Mouse (Mus musculus) MEL (cell line): ENCODE data around the gene Tm4sf20. TPM values are rescaled to one million over a fixed set of nuclear protein-coding genes. Genes with fewer than 3 reads are reported as not detected.

Experiments
- DNase-seq: peaks from one replicate; pipeline ENCODE4 v3.0.0; 2011; ENCODE audit warnings: low read depth, low spot score
- H3K27ac ChIP-seq: 2 replicates; pipeline ENCODE4 v1.5.1; 2012; ENCODE audit warnings: low read depth, mild to moderate bottlenecking, control low read depth, low read length, moderate library complexity; ENCODE audit not compliant: control insufficient read depth
- H3K27me3 ChIP-seq, 2 experiments: fragments of 150-350 bp in 1 of 2; sonication (generic) in 1 of 2; 2 replicates each; pipeline ENCODE4 v1.6.1; 2012; ENCODE audit warnings: low read length in 2 of 2, mild to moderate bottlenecking in 2 of 2, improper control_type of control experiment in 1 of 2, moderate library complexity in 1 of 2; ENCODE audit not compliant: insufficient read depth in 2 of 2, control insufficient read depth in 1 of 2
- H3K36me3 ChIP-seq, 2 experiments: 2 replicates each; pipeline ENCODE4 v1.6.1; 2012 to 2014; ENCODE audit warnings: low read length in 2 of 2, improper control_type of control experiment in 1 of 2, inconsistent platforms in 1 of 2, mild to moderate bottlenecking in 1 of 2; ENCODE audit not compliant: insufficient read depth in 2 of 2, control insufficient read depth in 1 of 2
- H3K4me1 ChIP-seq, 2 experiments: fragments of 150-350 bp in 1 of 2; sonication (generic) in 1 of 2; 2 replicates each; pipeline ENCODE4 v1.6.1; 2012; ENCODE audit warnings: low read length in 2 of 2, improper control_type of control experiment in 1 of 2, mild to moderate bottlenecking in 1 of 2; ENCODE audit not compliant: insufficient read depth in 2 of 2, control insufficient read depth in 1 of 2
- H3K4me3 ChIP-seq, 2 experiments: fragments of 150-350 bp in 1 of 2; sonication (generic) in 1 of 2; 2 replicates each; pipeline ENCODE4 v1.5.1; 2012; ENCODE audit warnings: low read depth in 2 of 2, low read length in 2 of 2, mild to moderate bottlenecking in 2 of 2, moderate library complexity in 2 of 2, control low read depth in 1 of 2, improper control_type of control experiment in 1 of 2; ENCODE audit not compliant: control insufficient read depth in 1 of 2, insufficient read depth in 1 of 2
- H3K79me2 ChIP-seq: 2 replicates; pipeline ENCODE4 v1.6.1; 2012; ENCODE audit warnings: mild to moderate bottlenecking, low read length, moderate library complexity; ENCODE audit not compliant: control insufficient read depth, poor library complexity, insufficient read depth
- H3K9ac ChIP-seq: 2 replicates; pipeline ENCODE4 v1.6.1; 2012; ENCODE audit warnings: low read depth, mild to moderate bottlenecking, control low read depth, low read length, moderate library complexity; ENCODE audit not compliant: control insufficient read depth, poor library complexity, severe bottlenecking
- H3K9me3 ChIP-seq: fragments of 150-350 bp; sonication (generic); replicated peaks from 2 replicates; pipeline ENCODE4 v1.6.1; 2012; ENCODE audit warnings: mild to moderate bottlenecking, low read length, improper control_type of control experiment, moderate library complexity; ENCODE audit not compliant: insufficient read depth
- BHLHE40 ChIP-seq: IDR thresholded peaks from 2 replicates; pipeline ENCODE4 v1.6.1; 2012; ENCODE audit warnings: low read depth, mild to moderate bottlenecking, inconsistent platforms, low read length, improper control_type of control experiment, borderline replicate concordance
- CHD1 ChIP-seq: IDR thresholded peaks from 2 replicates; pipeline ENCODE4 v1.6.1; 2012; ENCODE audit warnings: low read depth, mild to moderate bottlenecking, inconsistent platforms, low read length, improper control_type of control experiment
- CHD2 ChIP-seq: IDR thresholded peaks from 2 replicates; pipeline ENCODE4 v1.6.1; 2011; ENCODE audit warnings: low read length, improper control_type of control experiment
- CTCF ChIP-seq, 3 experiments: IDR thresholded peaks in 2 of 3; conservative IDR thresholded peaks in 1 of 3; 2 replicates each; pipeline ENCODE4 v1.5.1; 2011 to 2012; ENCODE audit warnings: low read length in 3 of 3, low read depth in 2 of 3, mild to moderate bottlenecking in 2 of 3, improper control_type of control experiment in 1 of 3, inconsistent platforms in 1 of 3, mixed read lengths in 1 of 3, moderate library complexity in 1 of 3; ENCODE audit not compliant: control insufficient read depth in 1 of 3, insufficient read depth in 1 of 3, poor library complexity in 1 of 3, severe bottlenecking in 1 of 3
- ELF1 ChIP-seq: IDR thresholded peaks from 2 replicates; pipeline ENCODE4 v1.6.1; 2014; ENCODE audit warnings: low read depth, mild to moderate bottlenecking, inconsistent platforms, low read length, improper control_type of control experiment, moderate library complexity
- EP300 ChIP-seq, 2 experiments: IDR thresholded peaks; 2 replicates each; pipeline ENCODE4 v1.6.1; 2011; ENCODE audit warnings: improper control_type of control experiment in 2 of 2, low read length in 2 of 2, low read depth in 1 of 2, mild to moderate bottlenecking in 1 of 2
- GATA1 ChIP-seq: IDR thresholded peaks from 2 replicates; pipeline ENCODE4 v1.6.1; 2011; ENCODE audit warnings: low read depth, low read length, improper control_type of control experiment
- JUND ChIP-seq: IDR thresholded peaks from 2 replicates; pipeline ENCODE4 v1.6.1; 2011; ENCODE audit warnings: low read depth, mild to moderate bottlenecking, improper control_type of control experiment, low read length
- KAT2A ChIP-seq: conservative IDR thresholded peaks from 2 replicates; pipeline ENCODE4 v1.6.1; 2012; ENCODE audit warnings: low read depth, low read length, improper control_type of control experiment, inconsistent platforms
- MAZ ChIP-seq: IDR thresholded peaks from 2 replicates; pipeline ENCODE4 v1.6.1; 2012; ENCODE audit warnings: low read depth, mild to moderate bottlenecking, inconsistent platforms, low read length, improper control_type of control experiment
- MXI1 ChIP-seq: IDR thresholded peaks from 2 replicates; pipeline ENCODE4 v1.6.1; 2011; ENCODE audit warnings: mild to moderate bottlenecking, low read depth, low read length, improper control_type of control experiment
- NRF1 ChIP-seq: IDR thresholded peaks from 2 replicates; pipeline ENCODE4 v1.6.1; 2014; ENCODE audit warnings: low read depth, mild to moderate bottlenecking, inconsistent platforms, low read length, improper control_type of control experiment, moderate library complexity; ENCODE audit not compliant: poor library complexity, insufficient read depth, severe bottlenecking
- POLR2A ChIP-seq, 2 experiments: IDR thresholded peaks; 2 replicates each; pipeline ENCODE4 v1.6.1; 2011 to 2012; ENCODE audit warnings: low read length in 2 of 2, mild to moderate bottlenecking in 2 of 2, control low read depth in 1 of 2, improper control_type of control experiment in 1 of 2, low read depth in 1 of 2, moderate library complexity in 1 of 2; ENCODE audit not compliant: control insufficient read depth in 1 of 2, insufficient read depth in 1 of 2, poor library complexity in 1 of 2
- POLR2AphosphoS2 ChIP-seq: IDR thresholded peaks from 2 replicates; pipeline ENCODE4 v1.6.1; 2011; ENCODE audit warnings: low read length, improper control_type of control experiment
- POLR2AphosphoS5 ChIP-seq: IDR thresholded peaks from 2 replicates; pipeline ENCODE4 v1.6.1; 2012; ENCODE audit warnings: low read depth, borderline replicate concordance, mild to moderate bottlenecking, inconsistent platforms, low read length, moderate library complexity, mixed read lengths
- RAD21 ChIP-seq: IDR thresholded peaks from 2 replicates; pipeline ENCODE4 v1.6.1; 2011; ENCODE audit warnings: mild to moderate bottlenecking, low read depth, low read length, improper control_type of control experiment
- RCOR1 ChIP-seq: IDR thresholded peaks from 2 replicates; pipeline ENCODE4 v1.6.1; 2012; ENCODE audit warnings: low read depth, mild to moderate bottlenecking, inconsistent platforms, low read length, improper control_type of control experiment
- TBP ChIP-seq: IDR thresholded peaks from 2 replicates; pipeline ENCODE4 v1.8.0; 2011; ENCODE audit warnings: low read depth, low read length, improper control_type of control experiment
- TCF12 ChIP-seq: IDR thresholded peaks from 2 replicates; pipeline ENCODE4 v1.6.1; 2014; ENCODE audit warnings: low read depth, mild to moderate bottlenecking, inconsistent platforms, low read length, improper control_type of control experiment, moderate library complexity
- UBTF ChIP-seq: IDR thresholded peaks from 2 replicates; pipeline ENCODE4 v1.6.1; 2012; ENCODE audit warnings: low read depth, mild to moderate bottlenecking, inconsistent platforms, low read length, improper control_type of control experiment, moderate library complexity, borderline replicate concordance; ENCODE audit not compliant: insufficient read depth
- USF2 ChIP-seq, 2 experiments: IDR thresholded peaks; 2 replicates each; pipeline ENCODE4 v1.6.1; 2011 to 2012; ENCODE audit warnings: improper control_type of control experiment in 2 of 2, low read length in 2 of 2, borderline replicate concordance in 1 of 2, inconsistent platforms in 1 of 2, low read depth in 1 of 2, mild to moderate bottlenecking in 1 of 2; ENCODE audit not compliant: insufficient read depth in 1 of 2
- ZKSCAN1 ChIP-seq: IDR thresholded peaks from 2 replicates; pipeline ENCODE4 v1.6.1; 2012; ENCODE audit warnings: low read depth, mild to moderate bottlenecking, inconsistent platforms, low read length, improper control_type of control experiment, moderate library complexity
- ZNF384 ChIP-seq: IDR thresholded peaks from 2 replicates; pipeline ENCODE4 v1.6.1; 2012; ENCODE audit warnings: low read depth, mild to moderate bottlenecking, inconsistent platforms, low read length, improper control_type of control experiment
- polyA plus RNA-seq, 2 experiments: library from polyadenylated mRNA; stranded (reverse) in 1 of 2; unstranded in 1 of 2; fragments of >175 nt in 1 of 2; fragments of >200 nt in 1 of 2; gene quantifications; 2 replicates each; pipeline versions ENCODE4 v1.2.1 to v1.2.4; 2012; ENCODE audit warnings: low replicate concordance in 2 of 2, low read depth in 1 of 2; ENCODE audit not compliant: insufficient read length in 2 of 2, insufficient read depth in 1 of 2, missing spikeins in 1 of 2
- total RNA-seq: library from RNA; depleted of rRNA; stranded (reverse); fragments of 300-350 nt; gene quantifications from 2 replicates; pipeline ENCODE4 v1.2.3, GENCODE M21; 2012

Tm4sf20 gene
- total and polyA plus RNA-seq, 3 experiments: not detected

GRCm38 (mm10) chr1:82759520-82759919, 8.7 kb downstream of the Tm4sf20 start (continued):
- no peak for TF ChIP-seq NRF1
- no peak for TF ChIP-seq ELF1
- peak; percentile 58 for TF ChIP-seq RAD21
- TF ChIP-seq UBTF: no peak
- TF ChIP-seq CTCF (IDR thresholded peaks at IDR 0.05 in 2 of 3, conservative IDR thresholded peaks at IDR 0.05 in 1 of 3; ENCODE audit: control insufficient read depth in 1 of 3, insufficient read depth in 1 of 3, low read depth in 2 of 3, low read length in 3 of 3, poor library complexity in 1 of 3, severe bottlenecking in 1 of 3): peak; percentile 62 to 73 (median 68)
- no peak for TF ChIP-seq EP300 (IDR thresholded peaks at IDR 0.05; ENCODE audit: low read depth in 1 of 2, low read length in 2 of 2)
- TF ChIP-seq RCOR1: no peak
- TF ChIP-seq BHLHE40: no peak
- no peak for TF ChIP-seq ZKSCAN1
- no peak for TF ChIP-seq ZNF384
- TF ChIP-seq POLR2A (IDR thresholded peaks at IDR 0.05; ENCODE audit: control insufficient read depth in 1 of 2, insufficient read depth in 1 of 2, low read depth in 1 of 2, low read length in 2 of 2, poor library complexity in 1 of 2): no peak
- TF ChIP-seq JUND: no peak

GRCm38 (mm10) chr1:82747714-82748452, 20.4 kb downstream of the Tm4sf20 start:
- Histone ChIP-seq H3K9ac (no peak overlapping the region), H3K79me2 (no peaks in the 10 kb centered on the region), H3K27ac (no peak overlapping the region), H3K4me1 (peaks cover 0 to 9% of the 10 kb centered on the region in 2 experiments; a peak in 3 of 4 replicates), H3K9me3 (no peaks in the 10 kb centered on the region), H3K36me3 (peaks cover under 1 to 3% of the 10 kb centered on the region in 2 experiments; a peak in 3 of 4 replicates), H3K27me3 (no peaks in the 10 kb centered on the region), H3K4me3 (no peak overlapping the region)
- peak; percentile 34 for DNase-seq
- TF ChIP-seq EP300 (IDR thresholded peaks at IDR 0.05; ENCODE audit: low read depth in 1 of 2, low read length in 2 of 2) (peak in 1 of 2 experiments; percentile 21; a peak in 1 of 4 replicates), POLR2A (IDR thresholded peaks at IDR 0.05; ENCODE audit: control insufficient read depth in 1 of 2, insufficient read depth in 1 of 2, low read depth in 1 of 2, low read length in 2 of 2, poor library complexity in 1 of 2) (no peak), ZNF384 (peak; percentile 76)

- Histone ChIP-seq H3K27ac (no peak overlapping the region), H3K27me3 (no peaks in the 10 kb centered on the region), H3K9ac (no peak overlapping the region), H3K4me1 (peaks cover 0 to 9% of the 10 kb centered on the region in 2 experiments; a peak in 3 of 4 replicates), H3K79me2 (no peaks in the 10 kb centered on the region), H3K4me3 (no peak overlapping the region), H3K9me3 (no peaks in the 10 kb centered on the region), H3K36me3 (peaks cover 3 to 9% of the 10 kb centered on the region in 2 experiments)
- no peak for DNase-seq
- TF ChIP-seq MAZ (no peak), GATA1 (no peak), USF2 (IDR thresholded peaks at IDR 0.05; ENCODE audit: borderline replicate concordance in 1 of 2, insufficient read depth in 1 of 2, low read depth in 1 of 2, low read length in 2 of 2) (no peak), MXI1 (no peak), POLR2AphosphoS5 (no peak), RAD21 (no peak), UBTF (no peak), POLR2AphosphoS2 (no peak), KAT2A (no peak), TCF12 (no peak), POLR2A (IDR thresholded peaks at IDR 0.05; ENCODE audit: control insufficient read depth in 1 of 2, insufficient read depth in 1 of 2, low read depth in 1 of 2, low read length in 2 of 2, poor library complexity in 1 of 2) (no peak), ZKSCAN1 (no peak), RCOR1 (no peak), CHD1 (no peak), TBP (no peak), CHD2 (no peak)
Measured at GRCm38 (mm10) chr1:82746408-82746807, 21.9 kb downstream of the Tm4sf20 start.
